Mouse (Mus musculus) lung, embryonic 15.5 days (tissue): Measurements from ENCODE around the gene Ift57. TPM values are rescaled to one million over a fixed set of nuclear protein-coding genes. Genes with fewer than 3 reads are reported as not detected.

Experiments
- ATAC-seq: fragments of 200-750 bp; cut with Nextera tagmentation; 2 replicates; pipeline ENCODE4 v1.8.0; 2017; ENCODE audit warnings: moderate number of reproducible peaks, borderline replicate concordance; ENCODE audit not compliant: low FRiP score, low TSS enrichment; ENCODE audit errors: extremely low read depth
- H3K27ac ChIP-seq: fragments of 300-500 bp; sonication (generic); 2 replicates; pipeline ENCODE4 v1.5.1; 2015; ENCODE audit warnings: moderate library complexity, mild to moderate bottlenecking, inconsistent platforms
- H3K27me3 ChIP-seq: fragments of 300-500 bp; sonication (generic); 2 replicates; pipeline ENCODE4 v1.6.1; 2015; ENCODE audit warnings: inconsistent platforms
- H3K36me3 ChIP-seq: fragments of 300-500 bp; sonication (generic); 2 replicates; pipeline ENCODE4 v1.6.1; 2015; ENCODE audit warnings: inconsistent platforms
- H3K4me1 ChIP-seq: fragments of 300-500 bp; sonication (generic); 2 replicates; pipeline ENCODE4 v1.6.1; 2015; ENCODE audit warnings: inconsistent platforms
- H3K4me2 ChIP-seq: fragments of 300-500 bp; sonication (generic); 2 replicates; pipeline ENCODE4 v1.6.1; 2015; ENCODE audit warnings: inconsistent platforms, mild to moderate bottlenecking, moderate library complexity
- H3K4me3 ChIP-seq: fragments of 300-500 bp; sonication (generic); 2 replicates; pipeline ENCODE4 v1.5.1; 2015; ENCODE audit warnings: mild to moderate bottlenecking, inconsistent platforms
- H3K9ac ChIP-seq: fragments of 300-500 bp; sonication (generic); 2 replicates; pipeline ENCODE4 v1.6.1; 2015; ENCODE audit warnings: inconsistent platforms
- H3K9me3 ChIP-seq: fragments of 300-500 bp; sonication (generic); 2 replicates; pipeline ENCODE4 v1.6.1; 2016; ENCODE audit warnings: inconsistent platforms
- WGBS: fragments of 180-500 bp; shearing (Covaris S2); methylation state at CpG from one replicate; pipeline ENCODE4 v1.1.7; 2015; 5-methylcytosine and 5-hydroxymethylcytosine counted together
- polyA plus RNA-seq: library from polyadenylated mRNA; unstranded; fragments of >200 nt; fragmentation: Nextera tagmentation; extraction: Ambion mirVana; gene quantifications from 2 replicates; pipeline ENCODE4 v1.2.1, GENCODE M21; 2015

Gene Ift57
- 31.4 and 33.6 TPM in 2 replicates for polyA plus RNA-seq

- H3K36me3 ChIP-seq, result no peaks in the 10 kb centered on the region
- H3K4me1 ChIP-seq, result peaks cover 5% of the 10 kb centered on the region; the same call in 1 of the 2 replicates
- peak within 1 kb of the TSS; percentile 93 for H3K4me2 ChIP-seq
- H3K9me3 ChIP-seq, result no peaks in the 10 kb centered on the region
- H3K27ac ChIP-seq, result no peak within 1 kb of the TSS
- peak within 1 kb of the TSS; percentile 66 for H3K4me3 ChIP-seq
- H3K9ac ChIP-seq, result peak within 1 kb of the TSS; percentile 58
- H3K27me3 ChIP-seq, result no peaks in the 10 kb centered on the region
- peak; percentile 100 for ATAC-seq
- 2% methylated on average over 50 of the region's 53 CpGs for WGBS
Measured at GRCm38 (mm10) chr16:49698620-49699525, at the start of gene Ift57. Ift57 (plus strand) TSS chr16:49699233.

GRCm38 (mm10) chr16:49657182-49657581 is 41.9 kb upstream of the Ift57 start:
- H3K27me3 ChIP-seq, result no peaks in the 10 kb centered on the region
- H3K9me3 ChIP-seq, result no peaks in the 10 kb centered on the region
- H3K36me3 ChIP-seq, result no peaks in the 10 kb centered on the region
- H3K4me3 ChIP-seq, result no peak overlapping the region
- H3K27ac ChIP-seq, result no peak overlapping the region
- H3K4me1 ChIP-seq, result no peaks in the 10 kb centered on the region
- WGBS, result 84% methylated on average over 4 of the region's 4 CpGs
- no peak overlapping the region for H3K4me2 ChIP-seq
- H3K9ac ChIP-seq, result no peak overlapping the region
- ATAC-seq, result no peak

- WGBS, result 69% methylated on average over 5 of the region's 5 CpGs
- no peak overlapping the region for H3K9ac ChIP-seq
Measured at GRCm38 (mm10) chr16:49658029-49658428, 41.0 kb upstream of the Ift57 start.

GRCm38 (mm10) chr16:49659131-49659530 is 39.9 kb upstream of the Ift57 start:
- Histone ChIP-seq H3K9ac (no peak overlapping the region), H3K4me1 (no peaks in the 10 kb centered on the region), H3K4me2 (no peak overlapping the region), H3K4me3 (no peak overlapping the region), H3K36me3 (no peaks in the 10 kb centered on the region), H3K9me3 (no peaks in the 10 kb centered on the region), H3K27me3 (no peaks in the 10 kb centered on the region), H3K27ac (no peak overlapping the region)
- ATAC-seq, result no peak
- WGBS, result 61% methylated on average over 2 of the region's 2 CpGs

More at GRCm38 (mm10) chr16:49658029-49658428, 41.0 kb upstream of the Ift57 start:
- Histone ChIP-seq H3K27ac (no peak overlapping the region), H3K9me3 (no peaks in the 10 kb centered on the region), H3K4me3 (no peak overlapping the region), H3K36me3 (no peaks in the 10 kb centered on the region), H3K4me2 (no peak overlapping the region), H3K4me1 (no peaks in the 10 kb centered on the region), H3K27me3 (no peaks in the 10 kb centered on the region)
- no peak for ATAC-seq

GRCm38 (mm10) chr16:49660111-49660510 is 38.9 kb upstream of the Ift57 start:
- Histone ChIP-seq H3K4me2 (no peak overlapping the region), H3K9ac (no peak overlapping the region)
- no peak for ATAC-seq

GRCm38 (mm10) chr16:49662201-49662600 is 36.8 kb upstream of the Ift57 start:
- Histone ChIP-seq H3K4me1 (no peaks in the 10 kb centered on the region), H3K27me3 (no peaks in the 10 kb centered on the region), H3K9ac (no peak overlapping the region), H3K27ac (no peak overlapping the region), H3K4me2 (no peak overlapping the region), H3K4me3 (no peak overlapping the region), H3K36me3 (no peaks in the 10 kb centered on the region), H3K9me3 (no peaks in the 10 kb centered on the region)
- 90% methylated on average over 6 of the region's 6 CpGs for WGBS
- ATAC-seq, result no peak

More at GRCm38 (mm10) chr16:49660111-49660510, 38.9 kb upstream of the Ift57 start:
- Histone ChIP-seq H3K27me3 (no peaks in the 10 kb centered on the region), H3K9me3 (no peaks in the 10 kb centered on the region), H3K4me1 (no peaks in the 10 kb centered on the region), H3K36me3 (no peaks in the 10 kb centered on the region), H3K4me3 (no peak overlapping the region), H3K27ac (no peak overlapping the region)
- WGBS, result 82% methylated on average over 3 of the region's 3 CpGs

GRCm38 (mm10) chr16:49664677-49665076 is 34.4 kb upstream of the Ift57 start:
- 66% methylated on average over 7 of the region's 7 CpGs for WGBS
- H3K4me3 ChIP-seq, result no peak overlapping the region
- ATAC-seq, result no peak
- no peaks in the 10 kb centered on the region for H3K4me1 ChIP-seq
- H3K9ac ChIP-seq, result no peak overlapping the region
- no peaks in the 10 kb centered on the region for H3K36me3 ChIP-seq
- no peaks in the 10 kb centered on the region for H3K9me3 ChIP-seq
- no peaks in the 10 kb centered on the region for H3K27me3 ChIP-seq
- no peak overlapping the region for H3K4me2 ChIP-seq
- H3K27ac ChIP-seq, result no peak overlapping the region

GRCm38 (mm10) chr16:49679666-49680065 is 19.4 kb upstream of the Ift57 start:
- Histone ChIP-seq H3K9ac (no peak overlapping the region), H3K27me3 (no peaks in the 10 kb centered on the region), H3K4me1 (no peaks in the 10 kb centered on the region), H3K4me3 (no peak overlapping the region), H3K9me3 (no peaks in the 10 kb centered on the region), H3K27ac (no peak overlapping the region), H3K36me3 (no peaks in the 10 kb centered on the region), H3K4me2 (no peak overlapping the region)
- no peak for ATAC-seq
- WGBS, result 65% methylated on average over 6 of the region's 6 CpGs

- WGBS, result 84% methylated on average over 4 of the region's 4 CpGs
- no peak overlapping the region for H3K9ac ChIP-seq
- H3K27ac ChIP-seq, result no peak overlapping the region
- H3K36me3 ChIP-seq, result no peaks in the 10 kb centered on the region
- no peaks in the 10 kb centered on the region for H3K9me3 ChIP-seq
- H3K27me3 ChIP-seq, result no peaks in the 10 kb centered on the region
- ATAC-seq, result no peak
- no peaks in the 10 kb centered on the region for H3K4me1 ChIP-seq
- H3K4me3 ChIP-seq, result no peak overlapping the region
- H3K4me2 ChIP-seq, result no peak overlapping the region
Measured at GRCm38 (mm10) chr16:49684961-49685360, 14.1 kb upstream of the Ift57 start.

- WGBS, result 19% methylated on average over 5 of the region's 5 CpGs
- Histone ChIP-seq H3K9me3 (no peaks in the 10 kb centered on the region), H3K27me3 (no peaks in the 10 kb centered on the region), H3K9ac (no peak overlapping the region), H3K4me2 (peak overlapping the region; percentile 93), H3K27ac (no peak overlapping the region), H3K36me3 (no peaks in the 10 kb centered on the region), H3K4me1 (peaks cover 5% of the 10 kb centered on the region; the same call in 1 of the 2 replicates), H3K4me3 (peak overlapping the region; percentile 66)
- ATAC-seq, result no peak
Measured at GRCm38 (mm10) chr16:49699821-49700220, 788 bp downstream of the Ift57 start.

- H3K36me3 ChIP-seq, result peaks cover 10% of the 10 kb centered on the region; the same call in 1 of the 2 replicates
- H3K9ac ChIP-seq, result no peak overlapping the region
- no peaks in the 10 kb centered on the region for H3K4me1 ChIP-seq
- no peaks in the 10 kb centered on the region for H3K9me3 ChIP-seq
- H3K4me2 ChIP-seq, result no peak overlapping the region
- 56% methylated on average over 1 of the region's 1 CpGs for WGBS
- no peaks in the 10 kb centered on the region for H3K27me3 ChIP-seq
- ATAC-seq, result no peak
- H3K4me3 ChIP-seq, result no peak overlapping the region
- no peak overlapping the region for H3K27ac ChIP-seq
Measured at GRCm38 (mm10) chr16:49708074-49708473, 9.0 kb downstream of the Ift57 start.

GRCm38 (mm10) chr16:49710188-49710587 is 11.2 kb downstream of the Ift57 start:
- no peak overlapping the region for H3K4me3 ChIP-seq
- H3K9me3 ChIP-seq, result no peaks in the 10 kb centered on the region
- H3K36me3 ChIP-seq, result peaks cover 10% of the 10 kb centered on the region; the same call in 1 of the 2 replicates
- H3K4me1 ChIP-seq, result no peaks in the 10 kb centered on the region
- ATAC-seq, result no peak
- H3K4me2 ChIP-seq, result no peak overlapping the region
- H3K27me3 ChIP-seq, result no peaks in the 10 kb centered on the region
- 77% methylated on average over 3 of the region's 3 CpGs for WGBS
- no peak overlapping the region for H3K27ac ChIP-seq
- H3K9ac ChIP-seq, result no peak overlapping the region
